Mouse (Mus musculus): Measurements from ENCODE around the gene Hist1h4a.
"Not testable (repeated sequence)": the region's sequence is repeated elsewhere in the genome, so short reads cannot be mapped to it uniquely, and the experiment has no call there.

Gene Hist1h4a

GRCm38 (mm10) chr13:23743215-23743614 lies 17.8 kb downstream of the Hist1h4a start:
- DNase-seq (ENCODE audit: inconsistent ontology term) = no peak

- DNase-seq (ENCODE audit: inconsistent ontology term) = no peak
Measured at GRCm38 (mm10) chr13:23742007-23742406, 19.0 kb downstream of the Hist1h4a start.

GRCm38 (mm10) chr13:23740910-23741309 lies 20.1 kb downstream of the Hist1h4a start:
- DNase-seq (ENCODE audit: inconsistent ontology term) = no peak

GRCm38 (mm10) chr13:23740256-23740840 lies 20.7 kb downstream of the Hist1h4a start:
- DNase-seq (ENCODE audit: inconsistent ontology term) = no peak

DNA sequence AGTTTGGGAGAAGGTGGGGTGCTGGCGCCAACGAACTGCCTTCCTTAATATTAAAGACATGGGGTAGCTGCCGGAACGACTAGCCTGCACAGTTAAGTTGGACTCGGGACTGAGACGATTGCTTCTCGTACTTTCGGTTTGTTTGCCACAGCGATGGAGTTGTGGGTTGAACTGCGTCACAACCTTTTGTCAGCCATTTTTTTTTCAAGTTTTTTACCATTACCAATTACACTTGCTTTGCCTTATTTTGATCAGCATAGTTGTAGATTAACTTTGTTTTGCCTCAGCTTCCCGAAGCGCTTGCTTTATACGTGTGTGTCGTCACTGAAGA lies 21.1 kb downstream of the Hist1h4a start:
- no peak for DNase-seq (ENCODE audit: inconsistent ontology term)

- peak; percentile 94 for DNase-seq (ENCODE audit: inconsistent ontology term)
Measured at GRCm38 (mm10) chr13:23739069-23739921, 21.7 kb downstream of the Hist1h4a start.

- peak; percentile 91 for DNase-seq (ENCODE audit: inconsistent ontology term)
Measured at GRCm38 (mm10) chr13:23738677-23739068, 22.4 kb downstream of the Hist1h4a start, which contains the start of gene Hist1h1c. Hist1h1c (plus strand) TSS chr13:23738808.

GRCm38 (mm10) chr13:23738041-23738440 lies 23.0 kb downstream of the Hist1h4a start:
- DNase-seq (ENCODE audit: inconsistent ontology term) = no peak

- DNase-seq (ENCODE audit: inconsistent ontology term) = no peak
Measured at GRCm38 (mm10) chr13:23737091-23737490, 23.9 kb downstream of the Hist1h4a start.

DNA sequence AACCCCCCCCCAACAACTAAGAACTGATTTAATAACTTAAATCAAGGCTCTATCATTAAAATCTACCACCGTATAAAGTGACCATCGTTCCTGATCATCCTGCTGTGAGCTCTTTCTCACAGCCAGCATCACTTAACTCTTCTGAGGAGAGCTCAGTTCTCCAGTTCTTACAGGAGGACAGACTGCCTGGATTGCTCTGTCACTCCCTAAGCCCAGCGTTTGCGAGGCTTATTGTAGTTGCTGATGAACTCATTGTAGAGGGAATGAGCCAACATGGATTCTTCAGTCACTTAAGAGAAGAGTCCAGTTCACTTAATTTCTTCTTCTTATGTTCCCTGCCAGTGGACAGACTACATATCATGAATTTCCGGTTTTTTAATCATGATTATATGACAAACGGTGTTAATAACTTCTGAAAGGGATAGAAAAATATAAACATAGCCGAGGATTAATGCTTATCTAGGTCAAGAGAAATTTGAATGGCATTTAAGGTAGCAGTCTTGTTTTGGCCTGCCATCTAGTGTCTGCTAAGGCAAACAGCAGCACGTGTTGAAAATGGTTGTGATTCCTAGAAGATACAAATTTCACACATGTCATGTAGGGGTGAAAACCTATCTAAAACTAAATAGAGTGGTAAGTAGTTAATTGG lies 28.8 kb downstream of the Hist1h4a start:
- peak; percentile 53 for DNase-seq (ENCODE audit: inconsistent ontology term)

DNA sequence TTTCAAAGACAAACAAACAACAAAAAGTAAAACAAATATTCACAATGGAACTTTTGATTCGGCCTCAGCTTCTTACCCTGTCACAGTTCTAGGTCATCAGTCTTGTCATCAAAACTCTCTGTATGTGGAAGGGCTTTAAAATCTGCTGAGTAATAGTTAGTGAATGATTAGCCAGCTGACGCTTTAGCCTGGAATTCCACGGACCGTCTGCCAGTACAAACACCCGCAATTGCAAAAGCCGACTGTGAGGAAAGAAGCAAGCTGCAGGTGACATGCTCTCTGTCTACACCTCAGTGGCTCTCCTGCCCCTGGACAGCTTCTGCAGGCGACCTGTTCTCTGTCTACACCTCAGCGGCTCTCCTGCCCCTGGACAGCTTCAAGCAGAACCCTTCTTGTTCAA lies 30.6 kb downstream of the Hist1h4a start:
- DNase-seq (ENCODE audit: inconsistent ontology term) = peak; percentile 79

DNA sequence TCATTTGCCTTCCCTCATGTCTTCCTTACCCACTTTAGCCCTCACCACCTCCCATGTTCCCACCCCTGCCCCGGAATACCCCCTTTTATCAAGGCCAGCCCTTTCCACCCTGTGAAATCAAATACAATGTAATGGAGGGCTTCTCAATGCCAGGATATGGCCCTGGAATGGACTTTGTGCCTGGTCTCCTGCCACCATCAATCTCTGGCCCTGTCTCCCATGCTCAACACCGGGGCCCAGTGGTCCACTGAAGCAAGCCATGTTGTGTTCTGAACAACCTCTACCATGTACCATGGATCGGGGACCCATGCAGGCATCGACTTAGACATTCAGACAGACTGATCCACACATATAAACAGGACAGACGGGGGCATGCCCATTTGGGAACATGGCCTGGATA lies 31.3 kb downstream of the Hist1h4a start:
- no peak for DNase-seq (ENCODE audit: inconsistent ontology term)

DNA sequence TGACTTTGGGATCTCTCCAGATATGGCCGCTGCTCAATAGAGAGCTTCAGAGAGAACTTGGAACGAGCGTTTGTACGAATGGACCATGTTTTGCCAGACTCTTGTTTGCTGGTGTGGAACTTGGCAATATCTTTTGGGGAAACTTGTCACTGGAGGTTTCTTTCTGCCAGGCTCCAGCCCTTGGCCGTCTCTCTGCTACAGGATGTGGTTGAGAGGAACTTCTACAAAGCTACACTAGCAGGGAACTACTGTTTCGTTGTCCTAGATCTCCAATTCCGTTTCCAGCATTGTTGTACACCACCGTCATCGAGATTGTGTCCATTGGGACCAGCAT lies 31.9 kb downstream of the Hist1h4a start:
- no peak for DNase-seq (ENCODE audit: inconsistent ontology term)

GRCm38 (mm10) chr13:23728472-23729191 lies 32.4 kb downstream of the Hist1h4a start:
- DNase-seq (ENCODE audit: inconsistent ontology term) = no peak

- no peak for DNase-seq (ENCODE audit: inconsistent ontology term)
Measured at GRCm38 (mm10) chr13:23725213-23725612, 35.8 kb downstream of the Hist1h4a start.

DNA sequence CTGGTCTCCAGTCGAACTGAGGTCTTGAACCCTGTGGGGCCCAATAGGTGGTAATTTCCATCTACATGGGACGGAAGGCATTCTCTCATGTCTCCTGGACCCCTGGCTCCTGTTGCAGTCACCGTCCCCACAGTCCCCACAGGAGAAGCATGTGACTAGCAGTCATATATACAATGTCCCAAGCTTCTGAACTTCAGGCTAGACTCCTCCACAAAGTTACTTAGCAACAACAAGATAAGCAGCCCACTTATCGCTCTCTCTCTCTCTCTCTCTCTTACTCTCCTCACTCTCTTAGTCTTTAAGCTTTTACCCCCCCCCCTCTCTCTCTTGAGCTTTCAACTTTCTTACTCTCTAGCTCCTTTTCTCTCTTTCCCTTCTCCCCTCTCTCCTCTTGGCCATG lies 36.8 kb downstream of the Hist1h4a start:
- DNase-seq (ENCODE audit: inconsistent ontology term) = no peak

DNA sequence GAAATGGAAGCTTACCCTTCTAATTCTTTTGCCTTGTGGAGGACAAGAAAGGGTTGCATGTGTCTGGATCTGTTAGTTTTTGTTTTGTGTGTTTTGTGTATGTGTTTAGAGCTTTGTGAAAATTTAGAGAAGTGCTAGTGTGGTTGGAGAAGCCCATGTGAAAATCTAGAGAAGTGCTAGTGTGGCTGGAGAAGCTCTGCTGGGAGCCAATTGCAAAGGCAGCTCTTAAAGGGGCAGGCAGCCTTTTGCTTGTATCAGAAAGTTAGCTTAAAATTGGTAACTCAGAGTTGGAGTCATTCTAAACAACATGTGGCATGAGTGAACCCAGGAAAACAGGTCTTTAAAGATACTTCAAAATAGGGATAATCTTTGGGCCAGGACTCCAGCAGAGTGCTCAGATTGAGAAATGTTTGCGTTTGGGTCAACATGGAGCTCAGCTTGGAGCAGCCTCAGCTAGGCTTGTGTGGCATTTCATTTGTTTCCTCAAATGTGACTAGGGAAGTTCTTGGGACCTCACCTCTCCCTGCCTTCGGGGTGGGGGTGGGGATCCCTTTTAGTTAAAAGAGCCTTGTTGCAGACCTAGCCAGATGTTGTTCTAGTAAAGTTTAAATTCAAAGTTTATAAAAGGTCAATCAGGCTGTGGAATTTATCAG lies 43.3 kb downstream of the Hist1h4a start:
- not testable (repeated sequence) for DNase-seq (ENCODE audit: inconsistent ontology term)

GRCm38 (mm10) chr13:23717176-23717575 lies 43.9 kb downstream of the Hist1h4a start:
- no peak for DNase-seq (ENCODE audit: inconsistent ontology term)

DNA sequence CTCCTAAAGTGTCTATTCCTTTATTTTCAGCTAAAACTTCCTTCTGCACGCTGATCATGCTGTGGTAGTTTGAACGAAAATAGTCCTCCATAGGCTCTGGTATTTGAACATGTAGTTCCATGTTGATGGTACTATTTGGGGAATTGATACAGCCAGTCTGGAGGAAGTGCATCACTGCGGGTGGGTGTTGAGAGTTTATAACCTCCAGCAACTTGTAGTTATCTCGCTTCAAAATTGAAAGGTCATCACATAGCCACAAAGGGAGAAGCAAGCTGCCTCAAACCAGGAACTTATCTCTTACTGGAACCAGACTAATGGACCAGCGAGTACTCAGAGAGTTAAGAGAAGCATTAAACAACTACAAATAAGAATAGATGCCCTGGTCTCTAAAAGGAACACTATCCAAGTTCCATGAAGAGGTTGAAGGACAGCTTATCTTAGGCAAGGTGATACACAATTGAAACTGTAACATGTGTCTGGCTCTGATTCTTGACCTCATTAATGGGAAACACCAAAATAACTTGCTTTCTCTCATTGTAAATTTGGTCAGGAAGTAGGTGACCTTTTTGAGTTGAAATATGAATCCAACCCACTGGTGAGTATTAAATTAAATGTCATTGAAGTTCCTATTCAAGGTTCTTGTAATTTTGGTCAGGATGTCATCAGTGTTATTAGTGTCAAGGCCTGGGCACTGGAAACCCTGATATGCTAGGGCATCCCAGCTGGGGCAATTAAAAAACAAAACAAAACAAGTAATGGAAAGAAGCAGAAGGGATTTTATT lies 44.6 kb downstream of the Hist1h4a start:
- no peak for DNase-seq (ENCODE audit: inconsistent ontology term)
